Mouse (Mus musculus) thymus, postnatal 10 days (tissue): ENCODE measurements around the gene Gm16867.
"Not testable (repeated sequence)": the region's sequence is repeated elsewhere in the genome, so short reads cannot be mapped to it uniquely, and the experiment has no call there.

Experiments
- DNase-seq, 2 experiments: peaks; one replicate each; pipeline ENCODE4 v3.0.0; 2021; ENCODE audit warnings: low spot score in 2 of 2

The Gm16867 gene

GRCm38 (mm10) chr14:69467612-69468366, 35.4 kb downstream of the Gm16867 start:
- DNase-seq: not testable (repeated sequence)

GRCm38 (mm10) chr14:69464465-69464864, 38.7 kb downstream of the Gm16867 start:
- DNase-seq: not testable (repeated sequence)

- not testable (repeated sequence) for DNase-seq
These were observed 45.5 kb downstream of the Gm16867 start for GRCm38 (mm10) chr14:69457691-69458090.

- not testable (repeated sequence) for DNase-seq
These were observed 48.5 kb downstream of the Gm16867 start for GRCm38 (mm10) chr14:69454640-69455039.

- DNase-seq: not testable (repeated sequence)
These were observed 54.3 kb downstream of the Gm16867 start for GRCm38 (mm10) chr14:69448845-69449244.

GRCm38 (mm10) chr14:69447006-69447405, 56.2 kb downstream of the Gm16867 start:
- DNase-seq: not testable (repeated sequence)

GRCm38 (mm10) chr14:69443092-69443692, 60.0 kb downstream of the Gm16867 start:
- DNase-seq: not testable (repeated sequence)

- not testable (repeated sequence) for DNase-seq
These were observed 62.2 kb downstream of the Gm16867 start for GRCm38 (mm10) chr14:69440955-69441354.

- DNase-seq: not testable (repeated sequence)
These were observed 64.4 kb downstream of the Gm16867 start for GRCm38 (mm10) chr14:69438678-69439214.

GRCm38 (mm10) chr14:69421003-69421402, 82.2 kb downstream of the Gm16867 start:
- DNase-seq: not testable (repeated sequence)

GRCm38 (mm10) chr14:69417545-69417944, 85.6 kb downstream of the Gm16867 start:
- DNase-seq: not testable (repeated sequence)
